Mouse (Mus musculus): ENCODE results near the gene Flad1. TPM values are rescaled to one million over a fixed set of nuclear protein-coding genes. Genes with fewer than 3 reads are reported as not detected.
"Not testable (repeated sequence)": the region's sequence is repeated elsewhere in the genome, so short reads cannot be mapped to it uniquely, and the experiment has no call there.

The Flad1 gene
- polyA plus RNA-seq, 1 experiment from 2014 or later: 32.7 TPM

DNA sequence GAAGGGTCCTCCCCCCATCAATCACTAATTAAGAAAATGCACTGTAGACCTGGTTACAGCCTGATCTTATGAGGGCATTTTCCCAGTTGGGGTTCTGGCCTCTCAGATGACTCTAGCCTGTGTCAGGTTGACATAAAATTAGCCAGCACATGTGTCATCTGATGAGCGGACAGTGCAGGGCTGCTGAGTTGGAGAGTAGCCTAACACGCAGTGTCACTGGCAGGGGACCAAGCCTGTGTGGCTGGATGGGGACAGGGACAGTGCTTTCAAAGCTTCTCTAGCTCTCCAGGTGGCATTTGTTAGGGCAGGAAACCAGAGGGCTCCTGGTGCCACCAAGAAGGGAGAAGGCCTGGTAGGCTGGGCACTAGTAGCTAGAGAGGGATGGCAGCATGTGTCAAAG is 29.0 kb upstream of the Flad1 start:
- no peak overlapping the region for H3K27ac ChIP-seq (replicated peaks)
- peaks cover 15% of the 10 kb centered on the region for H3K4me1 ChIP-seq
- H3K4me3 ChIP-seq (replicated peaks): no peak overlapping the region
- no peak overlapping the region for H3K4me2 ChIP-seq
- H3K9me3 ChIP-seq (replicated peaks): no peaks in the 10 kb centered on the region
- no peak for ATAC-seq (ENCODE audit: low FRiP score)
- no peak overlapping the region for H3K9ac ChIP-seq (replicated peaks)
- no peaks in the 10 kb centered on the region for H3K27me3 ChIP-seq (replicated peaks)
- 87% methylated on average over 2 of the region's 2 CpGs for WGBS
- H3K36me3 ChIP-seq: no peaks in the 10 kb centered on the region

DNA sequence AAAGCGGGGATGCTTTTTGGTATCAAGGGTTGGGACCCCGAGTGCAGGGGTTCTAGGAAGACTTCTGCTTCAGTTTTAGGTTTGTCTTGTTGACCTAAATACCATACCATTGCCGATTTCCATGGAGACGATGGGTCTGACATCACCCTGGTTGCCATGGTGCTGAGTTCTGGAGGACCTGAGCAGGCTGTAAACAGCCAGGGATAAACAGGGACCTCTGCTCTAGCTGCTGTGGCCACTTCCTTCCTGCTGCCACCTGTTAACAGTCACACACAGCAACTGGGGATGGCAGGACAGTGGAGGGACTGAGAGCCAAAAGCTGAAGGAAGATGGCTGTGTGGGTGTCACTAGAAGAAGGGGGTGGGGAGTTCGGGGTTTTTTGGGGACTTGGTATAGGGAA is 25.6 kb upstream of the Flad1 start:
- peak overlapping the region; percentile 46 for H3K4me2 ChIP-seq
- H3K36me3 ChIP-seq: peaks cover 22% of the 10 kb centered on the region
- WGBS: 22% methylated on average over 5 of the region's 5 CpGs
- H3K27ac ChIP-seq (replicated peaks): peak overlapping the region; percentile 62
- no peaks in the 10 kb centered on the region for H3K27me3 ChIP-seq (replicated peaks)
- H3K9me3 ChIP-seq (replicated peaks): no peaks in the 10 kb centered on the region
- ATAC-seq (ENCODE audit: low FRiP score): no peak
- H3K4me3 ChIP-seq (replicated peaks): peak overlapping the region; percentile 36
- 0 out of 2 replicates have a peak overlapping the region, but pooled peaks have one; percentile 8 for H3K9ac ChIP-seq (replicated peaks)
- H3K4me1 ChIP-seq: peaks cover 32% of the 10 kb centered on the region

DNA sequence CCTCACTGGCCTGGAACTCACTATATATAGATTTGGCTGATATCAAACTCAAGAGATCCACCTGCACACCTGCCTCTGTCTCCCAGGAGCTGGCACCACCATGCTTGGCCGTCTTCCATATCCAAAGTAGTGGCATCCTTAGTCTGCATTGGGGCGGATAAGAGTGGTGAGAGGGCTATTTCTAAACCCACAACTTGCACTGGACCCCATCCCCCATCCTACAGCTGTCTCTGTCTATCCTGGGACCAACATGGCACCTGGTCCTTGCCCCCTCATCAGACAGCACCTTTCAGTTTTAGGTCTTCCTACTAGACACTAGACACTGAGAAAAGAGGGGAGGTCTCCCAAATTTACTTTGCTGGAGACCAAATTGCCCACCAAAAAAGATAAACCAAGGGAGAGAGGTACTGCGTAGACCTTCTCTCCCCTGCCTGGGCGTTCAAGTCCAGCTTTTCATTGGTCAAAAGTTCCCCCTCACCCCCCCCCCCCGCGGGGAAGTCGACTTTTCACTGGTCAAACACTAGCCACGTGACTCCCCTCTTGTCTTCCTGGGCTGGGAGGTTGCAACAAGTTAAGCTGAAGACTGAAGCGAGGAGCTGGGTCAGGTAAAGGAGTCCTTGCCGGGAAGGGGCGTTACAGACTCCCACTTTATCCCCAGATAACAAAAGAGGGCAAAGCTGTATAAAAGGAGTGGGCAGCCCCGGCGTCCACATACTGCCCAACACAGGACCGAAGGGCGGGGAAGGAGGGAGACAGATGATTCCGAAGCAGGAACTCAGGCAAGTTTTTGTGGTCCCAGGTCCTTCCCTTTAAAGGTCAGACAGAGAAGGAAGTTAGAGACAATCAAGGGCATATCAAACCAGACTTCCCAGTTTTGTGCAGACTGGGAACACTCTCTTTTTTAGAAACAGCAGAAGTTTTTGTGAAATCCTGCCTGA is 24.8 kb upstream of the Flad1 start, which contains the start of gene Pbxip1:
Gene Pbxip1 (plus strand): TSS at position 531 of the 938 bp plus-strand sequence.
- H3K36me3 ChIP-seq: peaks cover 22% of the 10 kb centered on the region
- no peaks in the 10 kb centered on the region for H3K27me3 ChIP-seq (replicated peaks)
- H3K4me2 ChIP-seq: peak within 1 kb of the TSS; percentile 46
- H3K27ac ChIP-seq (replicated peaks): peak within 1 kb of the TSS; percentile 62
- H3K4me1 ChIP-seq: peaks cover 40% of the 10 kb centered on the region
- no peaks in the 10 kb centered on the region for H3K9me3 ChIP-seq (replicated peaks)
- peak; percentile 53; the same call in 1 of the 2 replicates for ATAC-seq (ENCODE audit: low FRiP score)
- H3K9ac ChIP-seq (replicated peaks): 0 out of 2 replicates have a peak within 1 kb of the TSS, but pooled peaks have one; percentile 8
- WGBS: 5% methylated on average over 15 of the region's 16 CpGs
- peak within 1 kb of the TSS; percentile 36 for H3K4me3 ChIP-seq (replicated peaks)

DNA sequence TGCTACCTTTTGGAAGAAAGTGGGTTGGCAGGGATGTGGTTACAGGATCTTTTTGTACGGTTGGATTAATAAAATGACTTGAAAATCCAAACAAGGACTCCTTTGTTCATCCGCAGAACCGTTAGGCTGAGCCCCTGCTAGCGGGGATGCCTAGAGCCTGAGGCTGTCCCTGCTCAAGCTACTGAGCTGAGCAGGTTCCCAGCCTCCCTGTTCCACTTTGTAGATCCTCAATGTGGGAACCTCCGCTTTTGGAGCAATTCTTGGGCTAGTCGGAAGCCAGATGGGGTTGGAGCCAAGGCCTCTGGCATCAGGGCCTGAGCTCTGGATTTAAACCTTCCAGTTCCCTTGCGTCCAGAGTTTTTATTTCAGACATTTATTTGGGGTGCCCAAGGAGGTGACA is 23.4 kb upstream of the Flad1 start:
- ATAC-seq (ENCODE audit: low FRiP score): no peak
- Histone ChIP-seq H3K4me2 (no peak overlapping the region), H3K27me3 (replicated peaks) (no peaks in the 10 kb centered on the region), H3K9me3 (replicated peaks) (no peaks in the 10 kb centered on the region), H3K4me3 (replicated peaks) (no peak overlapping the region), H3K27ac (replicated peaks) (peak overlapping the region; percentile 4; the same call in 1 of the 2 replicates), H3K36me3 (peaks cover 22% of the 10 kb centered on the region), H3K4me1 (peaks cover 47% of the 10 kb centered on the region), H3K9ac (replicated peaks) (no peak overlapping the region)
- WGBS: 68% methylated on average over 7 of the region's 7 CpGs

DNA sequence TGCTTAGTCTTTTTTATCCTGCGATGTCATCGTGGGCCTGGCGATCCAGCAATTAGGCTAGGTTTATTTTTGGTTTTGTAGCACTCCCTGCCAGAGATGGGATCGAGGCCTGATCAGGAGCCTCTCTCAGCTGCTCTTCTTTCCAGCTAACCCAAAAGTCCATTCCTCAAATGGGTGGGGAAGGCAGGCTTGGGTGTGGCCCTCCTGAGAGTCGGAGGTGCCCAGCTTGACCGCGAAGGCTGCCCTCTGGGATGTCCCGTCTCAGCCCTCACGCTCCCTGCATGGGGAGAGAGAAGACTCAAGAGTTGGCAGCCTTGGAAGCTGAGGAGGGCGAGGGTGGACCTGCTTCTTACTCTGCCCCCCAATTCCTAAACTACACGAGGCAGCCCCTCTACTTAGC is 22.9 kb upstream of the Flad1 start:
- Histone ChIP-seq H3K4me2 (no peak overlapping the region), H3K9ac (replicated peaks) (no peak overlapping the region), H3K36me3 (peaks cover 22% of the 10 kb centered on the region), H3K9me3 (replicated peaks) (no peaks in the 10 kb centered on the region), H3K27me3 (replicated peaks) (no peaks in the 10 kb centered on the region), H3K4me3 (replicated peaks) (no peak overlapping the region), H3K27ac (replicated peaks) (no peak overlapping the region; the same call in 1 of the 2 replicates), H3K4me1 (peaks cover 47% of the 10 kb centered on the region)
- 89% methylated on average over 11 of the region's 11 CpGs for WGBS
- no peak for ATAC-seq (ENCODE audit: low FRiP score)

DNA sequence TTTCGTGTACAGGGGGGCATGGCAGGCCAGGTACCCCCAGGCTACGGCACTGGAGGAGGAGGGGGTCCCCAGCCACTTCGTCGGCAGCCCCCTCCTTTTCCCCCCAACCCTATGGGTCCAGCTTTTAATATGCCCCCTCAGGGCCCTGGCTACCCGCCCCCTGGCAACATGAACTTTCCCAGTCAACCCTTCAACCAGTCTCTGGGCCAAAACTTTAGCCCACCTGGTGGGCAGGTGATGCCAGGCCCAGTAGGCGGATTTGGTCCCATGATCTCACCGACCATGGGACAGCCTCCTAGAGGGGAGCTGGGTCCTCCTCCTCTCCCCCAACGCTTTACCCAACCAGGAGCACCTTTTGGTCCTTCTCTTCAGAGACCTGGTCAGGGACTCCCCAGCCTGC is 20.9 kb upstream of the Flad1 start:
- Histone ChIP-seq H3K4me2 (no peak overlapping the region), H3K9me3 (replicated peaks) (no peaks in the 10 kb centered on the region), H3K4me3 (replicated peaks) (no peak overlapping the region), H3K4me1 (peaks cover 47% of the 10 kb centered on the region), H3K27me3 (replicated peaks) (no peaks in the 10 kb centered on the region), H3K9ac (replicated peaks) (no peak overlapping the region), H3K36me3 (peaks cover 23% of the 10 kb centered on the region), H3K27ac (replicated peaks) (no peak overlapping the region)
- ATAC-seq (ENCODE audit: low FRiP score): no peak
- 93% methylated on average over 8 of the region's 8 CpGs for WGBS

DNA sequence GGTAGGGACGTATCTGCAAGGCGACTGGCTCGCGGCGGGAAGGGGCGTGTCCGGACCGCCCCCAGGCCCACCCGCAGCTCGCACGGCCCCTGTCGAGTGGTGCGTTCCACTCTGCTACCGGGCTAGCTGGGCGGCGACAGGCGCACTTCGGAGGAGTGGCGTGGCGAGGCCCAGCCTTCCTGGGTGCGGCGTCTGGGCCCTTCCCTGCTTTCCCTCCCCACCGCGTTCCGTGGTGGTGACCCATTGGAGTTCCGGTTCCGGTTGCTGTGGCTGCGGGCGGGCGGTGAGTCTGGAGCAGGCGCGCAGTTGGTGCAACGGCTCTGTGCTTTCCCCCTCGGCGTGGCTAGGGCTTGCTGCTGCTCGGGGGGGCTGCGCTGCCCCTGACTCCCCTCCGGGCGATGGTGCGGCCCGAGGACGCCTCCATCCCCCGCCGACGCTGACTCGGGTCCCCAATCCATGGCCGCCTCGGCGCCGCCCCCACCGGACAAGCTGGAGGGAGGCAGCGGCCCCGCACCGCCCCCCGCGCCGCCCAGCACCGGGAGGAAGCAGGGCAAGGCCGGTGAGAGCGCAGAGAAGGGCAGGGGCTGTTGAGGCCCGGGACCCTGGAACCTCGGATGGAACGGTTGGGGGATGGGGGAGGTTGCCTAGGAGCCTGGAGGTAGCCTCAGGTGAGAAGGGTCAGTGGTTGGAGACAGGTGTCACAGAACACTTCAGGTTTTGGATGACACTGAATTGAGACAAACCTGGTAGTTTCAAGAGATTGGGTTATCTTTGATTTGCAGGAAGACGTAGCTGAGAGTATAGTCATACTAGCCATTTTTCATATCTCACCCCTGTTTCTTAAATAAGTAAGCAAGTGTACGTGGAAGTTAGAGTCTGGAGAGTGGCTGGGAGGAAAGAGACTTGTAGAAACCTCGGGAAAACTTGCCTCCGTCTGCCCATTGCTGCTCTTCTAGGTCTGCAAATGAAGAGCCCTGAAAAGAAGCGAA is 18.8 kb upstream of the Flad1 start, which contains the start of gene Pygo2:
Gene Pygo2 (plus strand): TSS at position 44 of the 989 bp plus-strand sequence.
- peaks cover 29% of the 10 kb centered on the region for H3K36me3 ChIP-seq
- peak within 1 kb of the TSS; percentile 96 for H3K9ac ChIP-seq (replicated peaks)
- no peaks in the 10 kb centered on the region for H3K27me3 ChIP-seq (replicated peaks)
- H3K4me3 ChIP-seq (replicated peaks): peak within 1 kb of the TSS; percentile 79
- peak within 1 kb of the TSS; percentile 59 for H3K4me2 ChIP-seq
- H3K4me1 ChIP-seq: peaks cover 33% of the 10 kb centered on the region
- no peaks in the 10 kb centered on the region for H3K9me3 ChIP-seq (replicated peaks)
- ATAC-seq (ENCODE audit: low FRiP score): peak; percentile 98
- 3% methylated on average over 64 of the region's 68 CpGs for WGBS
- peak within 1 kb of the TSS; percentile 88 for H3K27ac ChIP-seq (replicated peaks)

DNA sequence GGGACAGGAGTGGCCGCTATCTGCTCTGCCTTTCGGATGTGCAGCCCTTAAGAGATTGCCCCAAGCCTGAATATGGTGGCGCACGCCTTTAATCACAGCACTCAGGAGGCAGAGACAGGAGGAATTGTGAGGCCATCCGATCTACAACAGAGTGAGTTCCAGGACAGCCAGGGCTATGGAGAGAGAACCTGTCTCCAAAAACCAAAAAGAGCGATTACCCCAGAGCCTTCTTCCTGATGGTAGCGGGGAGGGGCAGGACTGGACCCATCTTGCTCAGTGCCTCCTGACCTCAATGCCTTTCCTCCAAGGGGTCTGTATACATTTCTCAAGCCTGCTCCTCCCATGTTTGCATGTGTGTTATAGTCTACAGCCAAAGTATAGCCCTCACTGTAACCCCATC is 17.4 kb upstream of the Flad1 start:
- H3K27ac ChIP-seq (replicated peaks); H3K4me2 ChIP-seq; H3K9me3 ChIP-seq (replicated peaks); H3K4me3 ChIP-seq (replicated peaks); H3K9ac ChIP-seq (replicated peaks); H3K27me3 ChIP-seq (replicated peaks); ATAC-seq (ENCODE audit: low FRiP score): not testable (repeated sequence)
- WGBS: 89% methylated on average over 7 of the region's 7 CpGs
- Histone ChIP-seq H3K36me3 (peaks cover 24% of the 10 kb centered on the region), H3K4me1 (peaks cover 26% of the 10 kb centered on the region)

DNA sequence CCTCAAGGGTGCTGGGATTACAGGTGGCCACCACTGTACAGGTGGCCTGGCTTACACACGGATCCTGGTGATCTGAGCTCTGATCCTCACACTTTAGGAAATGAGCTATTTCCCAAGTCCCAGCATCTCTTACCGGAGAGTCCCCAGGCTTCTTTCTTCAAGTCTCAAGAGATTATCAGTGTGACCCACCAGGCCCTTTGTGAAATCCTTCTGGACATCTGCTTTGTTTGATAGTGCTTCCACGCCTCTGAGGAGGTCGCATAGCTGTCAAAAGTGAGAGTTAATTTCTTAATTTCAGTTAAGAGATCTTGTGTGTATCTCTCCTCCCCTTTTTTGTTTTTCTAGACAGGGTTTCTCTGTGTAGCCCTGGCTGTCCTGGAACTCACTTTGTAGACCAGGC is 14.2 kb upstream of the Flad1 start:
- Histone ChIP-seq H3K9me3 (replicated peaks) (no peaks in the 10 kb centered on the region), H3K9ac (replicated peaks) (no peak overlapping the region), H3K4me1 (peaks cover 24% of the 10 kb centered on the region), H3K27me3 (replicated peaks) (no peaks in the 10 kb centered on the region), H3K4me3 (replicated peaks) (no peak overlapping the region), H3K27ac (replicated peaks) (no peak overlapping the region), H3K36me3 (peaks cover 7% of the 10 kb centered on the region; the same call in 1 of the 2 replicates), H3K4me2 (no peak overlapping the region)
- no peak for ATAC-seq (ENCODE audit: low FRiP score)
- 92% methylated on average over 4 of the region's 4 CpGs for WGBS

DNA sequence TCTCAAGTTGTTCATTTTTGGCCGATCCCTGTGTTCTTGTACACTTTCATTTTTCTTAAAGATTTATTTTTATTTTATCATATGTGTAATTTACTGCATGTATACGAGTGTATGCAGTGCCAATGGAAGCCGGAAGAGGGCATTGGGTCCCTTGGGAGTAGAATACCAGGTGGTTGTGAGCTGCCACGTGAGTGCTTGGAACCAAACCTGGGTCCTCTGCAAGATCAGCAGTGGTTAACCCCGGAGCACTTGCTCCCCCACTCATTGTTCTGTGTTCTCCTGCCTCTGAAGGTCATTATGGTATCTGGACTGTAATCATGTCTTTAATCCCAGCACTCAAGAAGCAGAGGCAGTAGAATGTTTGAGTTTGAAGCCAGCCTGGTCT is 13.5 kb upstream of the Flad1 start:
- H3K27ac ChIP-seq (replicated peaks): no peak overlapping the region
- H3K27me3 ChIP-seq (replicated peaks): no peaks in the 10 kb centered on the region
- ATAC-seq (ENCODE audit: low FRiP score): no peak
- H3K9me3 ChIP-seq (replicated peaks): no peaks in the 10 kb centered on the region
- WGBS: 90% methylated on average over 5 of the region's 5 CpGs
- no peak overlapping the region for H3K4me2 ChIP-seq
- peaks cover 27% of the 10 kb centered on the region for H3K4me1 ChIP-seq
- H3K4me3 ChIP-seq (replicated peaks): no peak overlapping the region
- H3K9ac ChIP-seq (replicated peaks): no peak overlapping the region
- peaks cover 7% of the 10 kb centered on the region; the same call in 1 of the 2 replicates for H3K36me3 ChIP-seq

DNA sequence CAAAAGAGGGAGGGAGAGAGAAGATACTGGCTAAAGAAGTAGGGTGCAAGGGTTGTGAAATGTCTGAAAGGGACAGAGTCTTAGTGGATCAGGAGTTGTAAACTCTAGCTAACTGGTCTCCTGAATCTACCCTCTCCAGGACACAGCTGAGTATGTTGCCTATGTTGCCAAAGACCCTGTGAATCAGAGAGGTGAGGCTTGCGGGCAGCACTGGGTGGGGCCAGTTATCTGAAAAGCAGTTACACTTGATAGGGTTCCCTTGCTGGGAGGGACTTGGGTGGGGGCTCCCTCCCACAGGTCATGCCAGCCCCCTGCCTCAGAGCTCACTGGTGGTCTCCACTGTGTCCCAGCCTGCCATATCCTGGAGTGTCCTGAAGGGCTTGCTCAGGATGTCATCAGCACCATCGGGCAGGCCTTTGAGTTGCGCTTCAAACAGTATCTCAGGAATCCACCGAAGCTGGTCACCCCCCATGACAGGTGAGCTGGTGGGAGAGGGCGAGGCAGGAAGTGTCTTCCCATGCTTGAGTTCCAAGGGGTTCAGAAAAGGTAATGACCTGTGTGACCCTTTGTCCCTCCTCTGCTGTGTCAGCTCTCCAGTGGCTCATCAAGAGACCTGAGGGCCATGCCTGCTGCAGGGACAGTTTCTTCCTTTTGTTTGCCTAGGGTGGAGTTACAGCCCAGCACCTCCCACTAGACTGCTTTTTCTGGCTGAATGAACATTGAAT is 12.9 kb upstream of the Flad1 start:
- no peak overlapping the region for H3K27ac ChIP-seq (replicated peaks)
- ATAC-seq (ENCODE audit: low FRiP score): no peak
- H3K9ac ChIP-seq (replicated peaks): no peak overlapping the region
- H3K4me2 ChIP-seq: no peak overlapping the region
- 92% methylated on average over 5 of the region's 5 CpGs for WGBS
- H3K9me3 ChIP-seq (replicated peaks): no peaks in the 10 kb centered on the region
- H3K27me3 ChIP-seq (replicated peaks): no peaks in the 10 kb centered on the region
- H3K4me1 ChIP-seq: peaks cover 32% of the 10 kb centered on the region
- peaks cover 7% of the 10 kb centered on the region; the same call in 1 of the 2 replicates for H3K36me3 ChIP-seq
- H3K4me3 ChIP-seq (replicated peaks): no peak overlapping the region
